Mouse (Mus musculus) brain, embryonic 14.5 days (tissue): ENCODE measurements at regions not wholly inside any gene's neighbourhood (a gene's known extent, or its start where the extent isn't known, plus 50 kb on each side); places are given as distances from the start of the nearest gene placed in this dataset.

ENCODE experiments used
- DNase-seq: peaks from one replicate; pipeline ENCODE4 v3.0.0-alpha.2; 2011; ENCODE audit warnings: low read depth
- CTCF ChIP-seq: fragments of 200-500 bp; IDR thresholded peaks from 2 replicates; pipeline ENCODE4 v1.5.1; 2012; ENCODE audit warnings: inconsistent platforms, mild to moderate bottlenecking, moderate library complexity, borderline replicate concordance; ENCODE audit not compliant: insufficient read depth, insufficient read length; ENCODE audit errors: extremely low read depth
- POLR2A ChIP-seq: fragments of 200-500 bp; IDR thresholded peaks from 2 replicates; pipeline ENCODE4 v1.6.1; 2012; ENCODE audit warnings: mild to moderate bottlenecking, inconsistent platforms, borderline replicate concordance; ENCODE audit not compliant: poor library complexity, insufficient read depth, insufficient read length, severe bottlenecking; ENCODE audit errors: extremely low read depth

DNA sequence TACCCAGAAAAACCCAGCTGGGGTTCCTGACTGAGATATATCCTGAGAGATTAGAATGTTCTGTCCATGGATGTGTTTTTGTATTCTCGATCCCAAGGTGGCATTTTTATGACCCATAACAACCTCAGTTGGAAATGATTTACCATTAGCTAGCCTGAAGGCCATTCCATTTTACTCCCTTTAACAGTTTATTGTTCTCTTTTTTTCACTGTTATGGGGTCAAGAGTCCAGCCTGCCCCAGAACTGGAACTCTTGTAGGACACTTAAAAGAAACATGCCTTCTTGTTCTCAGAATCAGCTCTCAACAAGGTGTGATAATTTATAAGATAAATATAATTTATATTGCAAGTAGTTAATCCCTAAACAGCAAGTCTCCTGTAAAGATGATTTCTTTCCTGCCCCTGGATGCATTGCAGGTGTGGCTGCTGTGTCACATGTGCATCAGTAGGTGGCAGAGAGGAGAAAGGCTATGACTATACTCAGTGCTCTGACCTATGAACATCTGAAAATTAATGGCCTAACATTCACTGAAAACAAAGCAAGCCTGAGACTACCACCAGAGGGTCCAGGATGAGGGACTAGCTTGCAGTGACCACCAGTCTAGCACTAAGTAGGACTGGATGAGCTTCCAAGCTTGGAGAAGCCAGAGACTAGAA, 181.6 kb upstream of the Gm527 start:
- TF ChIP-seq CTCF (no peak), POLR2A (no peak)
- no peak for DNase-seq

DNA sequence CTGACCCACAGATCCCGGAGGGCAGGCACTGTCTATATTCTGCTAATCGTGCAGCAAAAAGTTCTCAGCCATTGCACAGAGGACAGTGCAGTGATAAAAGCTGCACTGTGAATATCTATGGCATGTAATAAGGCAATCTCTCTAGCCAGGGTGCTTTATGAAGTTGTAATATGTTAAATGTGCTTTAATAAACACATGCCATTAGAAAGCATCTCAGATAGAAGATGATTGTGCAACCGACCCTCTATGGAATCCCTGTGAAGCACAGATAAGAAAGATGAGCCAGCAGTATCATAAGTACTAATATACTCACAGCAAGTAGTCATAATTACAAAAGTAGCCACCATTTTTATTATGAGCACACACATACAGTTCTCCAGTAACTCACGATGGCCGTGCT, 214.3 kb upstream of the Gm527 start:
- DNase-seq = no peak
- no peak for TF ChIP-seq CTCF
- TF ChIP-seq POLR2A = no peak

DNA sequence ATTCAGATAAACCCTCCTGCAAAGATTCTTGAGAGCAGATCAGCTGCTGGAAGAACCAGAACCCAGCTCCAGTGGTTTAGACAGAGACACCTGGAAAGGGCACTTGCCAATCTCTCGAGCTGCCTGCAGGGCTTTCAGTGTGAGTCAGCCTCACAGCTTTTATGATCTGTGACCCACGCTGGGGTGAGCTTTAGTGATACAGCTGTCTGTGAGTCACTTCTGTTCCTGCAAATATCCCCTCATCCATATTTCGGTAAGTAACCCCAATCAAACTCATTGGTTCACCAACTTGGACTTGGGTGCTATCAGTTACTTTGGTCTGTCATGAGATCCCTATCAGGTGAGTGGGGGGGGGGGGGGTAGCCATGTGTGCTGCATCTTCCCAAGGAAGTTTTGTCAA, 216.6 kb upstream of the Gm527 start:
- no peak for TF ChIP-seq POLR2A
- TF ChIP-seq CTCF = no peak
- no peak for DNase-seq

DNA sequence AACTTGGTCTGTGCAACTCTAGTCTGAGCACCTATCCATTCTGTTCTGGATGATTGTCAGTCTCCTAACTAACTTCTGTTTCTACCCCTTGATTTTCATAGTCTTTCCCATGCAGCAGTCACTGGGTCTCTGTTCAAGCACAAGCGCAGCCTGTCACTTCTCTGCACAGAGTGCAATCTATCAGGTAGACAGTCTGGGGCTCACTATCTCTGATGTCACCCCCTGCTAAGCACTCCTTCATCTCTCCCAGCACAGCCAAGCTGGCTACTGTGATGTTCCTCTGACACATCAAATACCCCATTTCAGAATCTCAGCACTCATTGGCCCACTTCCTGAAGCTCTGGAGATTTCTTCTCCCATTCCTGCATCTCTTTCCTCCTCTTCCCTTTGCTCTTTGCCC, 220.9 kb upstream of the Fscb start:
- TF ChIP-seq POLR2A = no peak
- DNase-seq = peak; percentile 39

DNA sequence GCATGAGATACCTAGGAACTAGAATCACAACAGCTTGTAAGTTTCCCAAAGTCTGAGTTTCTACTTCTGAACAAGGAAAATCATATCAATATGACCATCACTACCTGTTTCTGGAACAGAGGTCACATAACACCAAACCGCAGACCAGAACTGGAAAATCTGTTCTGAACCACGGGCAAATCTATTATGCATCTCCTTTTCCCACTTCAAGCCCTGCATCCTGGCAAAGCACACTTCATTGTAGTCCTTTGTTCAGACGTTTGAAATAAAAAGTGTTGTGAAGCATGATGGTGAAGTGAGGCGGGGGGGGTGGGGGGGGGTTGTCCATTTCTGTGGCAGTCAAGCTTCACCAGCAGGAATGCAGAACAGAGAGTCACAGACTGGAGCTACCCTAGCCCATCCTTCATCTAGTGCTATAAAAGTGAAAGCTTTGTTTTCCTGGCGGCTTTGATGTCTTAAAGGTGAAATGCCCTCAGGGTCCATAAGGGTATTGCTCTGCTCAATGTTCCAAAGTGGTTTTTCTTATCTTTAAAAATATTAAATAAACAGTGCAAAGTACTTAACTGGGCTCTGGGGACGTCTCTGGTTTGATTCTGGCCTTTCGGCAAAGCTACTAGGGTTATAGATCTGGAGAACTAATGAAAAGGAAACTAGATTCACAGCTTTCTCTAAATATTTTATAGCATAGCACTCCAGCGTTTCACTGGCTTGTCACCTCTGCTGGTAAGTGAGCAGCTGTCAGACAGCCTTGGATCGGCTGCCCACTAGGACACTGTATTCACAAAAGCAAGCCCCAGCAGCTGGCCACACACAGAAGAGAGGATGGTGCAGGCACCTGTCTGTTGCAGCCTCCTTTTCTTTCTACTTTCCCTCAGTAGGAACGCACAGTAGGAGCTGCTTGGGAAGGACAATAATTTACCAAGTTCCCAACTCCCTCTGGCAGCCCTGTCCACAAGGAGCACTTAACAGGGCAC, 218.0 kb upstream of the Fscb start:
- TF ChIP-seq CTCF (no peak), POLR2A (no peak)
- DNase-seq = peak; percentile 43

DNA sequence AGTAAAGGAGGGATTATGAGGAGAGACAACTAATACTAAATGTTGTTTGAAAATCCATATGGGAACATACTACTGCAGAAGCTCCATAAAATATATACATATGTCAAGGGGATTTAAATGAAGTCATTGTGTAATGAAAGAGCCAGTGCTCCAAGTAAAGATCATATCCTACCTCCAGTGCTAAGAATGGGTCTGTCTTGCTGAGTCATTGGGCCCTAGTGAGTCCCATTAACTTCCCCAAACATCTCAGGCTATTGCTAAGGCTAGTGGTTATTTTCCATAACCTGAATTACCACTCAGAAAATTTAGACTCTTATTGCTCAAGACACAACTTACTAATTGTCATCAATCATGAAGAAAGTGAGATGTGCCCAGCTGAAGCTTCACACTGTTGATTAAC, 215.2 kb upstream of the Fscb start:
- DNase-seq = no peak
- TF ChIP-seq POLR2A = no peak
- no peak for TF ChIP-seq CTCF

DNA sequence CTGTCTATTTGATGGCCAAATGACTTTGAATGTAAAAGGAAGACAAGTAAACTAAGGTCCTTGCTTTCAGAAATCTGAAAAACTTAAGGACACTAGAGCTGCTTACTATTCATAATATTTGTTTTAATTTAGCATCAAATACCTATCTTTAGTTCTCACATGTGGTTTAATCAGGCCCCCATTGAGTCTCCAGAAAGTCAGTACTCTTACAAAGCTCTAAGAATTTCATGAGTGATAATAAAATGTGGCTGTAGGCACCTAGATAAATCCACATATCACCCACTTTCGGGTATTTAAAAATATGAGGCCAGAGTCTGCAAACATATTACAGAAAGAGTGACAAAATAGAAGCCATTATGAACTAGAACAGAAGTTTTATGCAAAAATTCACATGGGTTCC, 214.1 kb upstream of the Fscb start:
- TF ChIP-seq POLR2A (no peak), CTCF (no peak)
- DNase-seq = no peak

DNA sequence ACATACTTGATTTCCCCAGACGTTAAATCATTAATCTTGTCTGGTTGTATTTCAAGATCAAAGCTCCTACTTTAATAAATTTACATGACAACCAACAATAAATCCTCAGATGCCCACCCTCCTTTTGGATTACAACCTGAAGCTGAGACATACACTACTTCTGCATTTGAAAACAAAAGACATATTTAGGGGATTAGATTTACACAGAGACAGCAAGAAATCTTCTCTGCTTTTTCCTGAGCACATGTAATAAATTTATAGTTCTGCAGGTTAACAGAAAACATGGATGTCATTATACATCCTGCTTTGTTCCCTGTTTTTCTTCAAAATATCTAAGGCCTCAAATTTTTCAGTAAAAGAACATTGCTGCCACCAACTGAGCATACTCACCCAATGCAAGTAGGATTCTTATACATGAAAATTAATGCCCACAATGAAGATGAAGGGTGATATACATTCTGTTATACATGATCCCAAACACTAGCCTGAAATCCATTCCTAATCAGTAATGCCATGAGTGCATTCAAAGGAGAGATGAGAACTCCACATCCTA, 166.4 kb upstream of the Fscb start:
- DNase-seq = peak; percentile 81
- no peak for TF ChIP-seq CTCF
- no peak for TF ChIP-seq POLR2A

DNA sequence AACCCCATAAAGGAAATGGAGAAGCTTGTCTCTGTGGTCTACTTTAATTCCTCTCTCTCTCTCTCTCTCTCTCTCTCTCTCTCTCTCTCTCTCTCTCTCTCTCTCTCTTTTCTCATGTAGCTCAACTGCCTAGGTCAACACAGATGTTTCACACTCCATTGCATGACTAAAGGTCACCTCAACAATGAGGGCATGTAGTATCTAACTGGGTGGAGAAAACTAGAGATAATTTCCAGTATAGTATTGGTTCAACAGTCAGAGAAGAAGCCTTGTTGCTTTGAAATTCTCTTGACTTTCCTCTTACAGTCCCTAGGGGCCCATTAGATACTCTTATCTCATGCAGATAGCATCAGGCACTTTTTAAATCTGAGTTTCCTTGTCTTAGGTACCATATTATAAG, 140.4 kb upstream of the Fscb start:
- TF ChIP-seq POLR2A (no peak), CTCF (no peak)

More for the DNA sequence above, 140.4 kb upstream of the Fscb start:
- DNase-seq = no peak
